Mouse (Mus musculus): ENCODE data around the gene Eif6.

- TF ChIP-seq CTCF (IDR thresholded peaks at IDR 0.05; ENCODE audit: low read depth) (no peak), EP300 (IDR thresholded peaks at IDR 0.05; ENCODE audit: low read depth) (no peak)
Measured at GRCm38 (mm10) chr2:155849464-155849863, 22.7 kb upstream of the Eif6 start.
